Mouse (Mus musculus) stomach, embryonic 14.5 days (tissue): Measurements from ENCODE around the gene Dnajc4. TPM values are rescaled to one million over a fixed set of nuclear protein-coding genes. Genes with fewer than 3 reads are reported as not detected.

Source experiments
- ATAC-seq: fragments of 200-750 bp; cut with Nextera tagmentation; 2 replicates; pipeline ENCODE4 v1.8.0; 2017; ENCODE audit warnings: low read depth, moderate TSS enrichment; ENCODE audit not compliant: insufficient number of reproducible peaks, insufficient read depth, low FRiP score
- H3K27ac ChIP-seq: fragments of 300-500 bp; sonication (generic); 2 replicates; pipeline ENCODE4 v1.5.1; 2014; ENCODE audit warnings: mild to moderate bottlenecking, low read length, moderate library complexity, mixed read lengths
- H3K27me3 ChIP-seq: fragments of 300-500 bp; sonication (generic); 2 replicates; pipeline ENCODE4 v1.6.1; 2014; ENCODE audit warnings: low read length, control low read depth, mixed read lengths; ENCODE audit not compliant: control insufficient read depth, insufficient read depth
- H3K36me3 ChIP-seq: fragments of 300-500 bp; sonication (generic); 2 replicates; pipeline ENCODE4 v1.6.1; 2014; ENCODE audit warnings: mild to moderate bottlenecking, control low read depth, low read length, moderate library complexity, mixed read lengths; ENCODE audit not compliant: control insufficient read depth, insufficient read depth
- H3K4me1 ChIP-seq: fragments of 300-500 bp; sonication (generic); 2 replicates; pipeline ENCODE4 v1.6.1; 2014; ENCODE audit warnings: low read length, control low read depth, mixed read lengths; ENCODE audit not compliant: control insufficient read depth, insufficient read depth
- H3K4me2 ChIP-seq: fragments of 300-500 bp; sonication (generic); replicated peaks from 2 replicates; pipeline ENCODE4 v1.6.1; 2014; ENCODE audit warnings: low read depth, low read length, control low read depth
- H3K4me3 ChIP-seq: fragments of 300-500 bp; sonication (generic); 2 replicates; pipeline ENCODE4 v1.5.1; 2014; ENCODE audit warnings: low read depth, low read length, control low read depth
- H3K9ac ChIP-seq: fragments of 300-500 bp; sonication (generic); replicated peaks from 2 replicates; pipeline ENCODE4 v1.6.1; 2014; ENCODE audit warnings: low read depth, mild to moderate bottlenecking, control low read depth, low read length, moderate library complexity, mixed read lengths
- H3K9me3 ChIP-seq: fragments of 300-500 bp; sonication (generic); 2 replicates; pipeline ENCODE4 v1.6.1; 2016; ENCODE audit warnings: low read depth, low read length, control low read depth; ENCODE audit not compliant: control insufficient read depth
- WGBS: fragments of 180-500 bp; shearing (Covaris S2); extraction: QIAGEN DNeasy Blood & Tissue Kit; methylation state at CpG from one replicate; pipeline ENCODE4 v1.1.7; 2014; 5-methylcytosine and 5-hydroxymethylcytosine counted together
- polyA plus RNA-seq: library from polyadenylated mRNA; unstranded; fragments of >200 nt; fragmentation: Nextera tagmentation; extraction: Ambion mirVana; gene quantifications from 2 replicates; pipeline ENCODE4 v1.2.1, GENCODE M21; 2014

Dnajc4 gene
- polyA plus RNA-seq, 1 experiment from 2014 or later = 31.2 TPM

DNA sequence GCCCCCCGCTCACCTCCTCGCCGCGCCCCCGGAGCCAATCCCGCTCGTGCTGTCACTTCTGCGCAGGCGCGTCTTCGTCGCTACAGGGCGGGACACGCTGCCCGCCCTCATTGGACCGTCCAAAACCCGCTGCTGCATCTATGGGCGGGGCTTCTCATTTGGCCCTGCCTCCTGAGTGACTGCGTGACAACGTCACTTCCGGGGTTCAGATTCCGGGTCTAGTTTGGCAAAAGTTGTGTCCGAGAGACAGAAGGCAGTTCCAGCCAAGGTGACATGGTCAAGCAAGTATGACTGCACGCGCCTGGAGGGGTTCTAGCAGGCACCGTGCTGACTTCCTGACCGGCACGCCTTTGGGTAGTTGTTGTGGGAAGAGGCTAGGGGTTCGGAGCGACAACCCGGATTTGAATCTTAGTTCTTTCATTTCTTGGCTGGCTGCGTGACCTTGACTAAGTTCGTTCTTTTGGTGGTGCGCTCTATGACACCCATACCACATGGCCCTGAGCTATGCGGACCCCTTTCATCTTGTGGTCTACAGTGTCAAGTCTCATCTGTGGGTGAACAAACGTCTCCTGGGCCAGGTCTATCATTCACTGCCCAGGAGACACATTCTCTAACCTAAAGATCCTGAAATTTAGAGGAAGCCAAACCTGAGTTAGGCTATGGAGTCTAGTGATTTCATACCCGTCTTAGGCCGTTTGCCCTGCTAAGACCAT lies 11.8 kb downstream of the Dnajc4 start, which contains the start of gene Fkbp2:
Gene Fkbp2 (minus strand): TSS at position 121 of the 713 bp plus-strand sequence.
- Histone ChIP-seq H3K36me3 (peaks cover 36% of the 10 kb centered on the region), H3K27me3 (no peaks in the 10 kb centered on the region), H3K27ac (peak within 1 kb of the TSS; percentile 82), H3K9me3 (no peaks in the 10 kb centered on the region), H3K4me1 (peaks cover 30% of the 10 kb centered on the region), H3K4me3 (peak within 1 kb of the TSS; percentile 67), H3K9ac (peak within 1 kb of the TSS; percentile 60), H3K4me2 (peak within 1 kb of the TSS; percentile 76)
- 2% methylated on average over 38 of the region's 38 CpGs for WGBS
- ATAC-seq = peak; percentile 88

DNA sequence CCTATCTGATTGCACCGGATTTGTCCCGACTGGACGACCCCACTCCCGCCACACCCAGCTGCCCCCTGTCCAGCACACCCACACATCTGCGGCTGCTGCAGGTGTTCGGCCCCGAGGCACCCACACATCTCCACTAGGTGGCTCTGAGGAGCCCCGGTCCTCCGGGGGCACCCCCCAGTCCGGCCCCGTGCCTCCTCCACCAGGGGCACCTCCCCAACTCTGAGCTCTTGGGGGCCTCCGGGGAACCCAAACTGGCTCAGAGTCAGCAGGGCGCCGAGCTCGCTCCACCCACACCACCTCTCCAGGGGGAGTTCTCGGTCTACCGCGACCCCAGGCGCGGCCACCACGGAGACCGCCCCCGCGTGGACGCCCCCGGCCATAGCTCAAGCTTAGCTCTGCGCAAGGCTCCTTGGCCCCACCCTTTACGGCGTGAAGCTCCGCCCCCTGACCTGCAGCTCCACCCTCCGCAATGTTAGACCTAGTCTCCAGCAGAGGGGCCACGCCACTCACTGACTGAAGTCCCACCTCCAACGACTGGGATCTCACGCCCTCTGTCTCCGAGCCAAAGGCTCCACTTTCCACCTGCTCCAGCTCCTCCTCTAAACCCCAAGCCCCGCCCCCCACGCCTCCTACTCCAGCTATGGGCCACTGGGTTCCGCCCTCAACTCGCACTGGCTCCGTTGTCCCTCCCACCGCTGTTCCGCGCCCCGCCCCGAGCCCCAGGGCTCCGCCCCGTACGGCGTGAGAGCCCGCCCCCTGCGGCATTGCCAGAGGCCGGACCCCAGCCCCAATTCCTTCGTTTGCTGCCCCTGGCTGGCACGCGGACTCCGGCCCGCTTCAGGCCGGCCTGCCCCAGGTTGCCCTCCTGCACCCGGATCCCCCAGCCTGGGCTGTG lies 12.6 kb downstream of the Dnajc4 start:
- peak; percentile 89 for ATAC-seq
- peaks cover 30% of the 10 kb centered on the region for H3K4me1 ChIP-seq
- H3K4me2 ChIP-seq = peak overlapping the region; percentile 76
- no peaks in the 10 kb centered on the region for H3K27me3 ChIP-seq
- H3K9ac ChIP-seq = peak overlapping the region; percentile 60
- no peaks in the 10 kb centered on the region for H3K9me3 ChIP-seq
- under 1% methylated on average over 58 of the region's 59 CpGs for WGBS
- H3K27ac ChIP-seq = peak overlapping the region; percentile 82
- peaks cover 28% of the 10 kb centered on the region for H3K36me3 ChIP-seq
- H3K4me3 ChIP-seq = peak overlapping the region; percentile 67

DNA sequence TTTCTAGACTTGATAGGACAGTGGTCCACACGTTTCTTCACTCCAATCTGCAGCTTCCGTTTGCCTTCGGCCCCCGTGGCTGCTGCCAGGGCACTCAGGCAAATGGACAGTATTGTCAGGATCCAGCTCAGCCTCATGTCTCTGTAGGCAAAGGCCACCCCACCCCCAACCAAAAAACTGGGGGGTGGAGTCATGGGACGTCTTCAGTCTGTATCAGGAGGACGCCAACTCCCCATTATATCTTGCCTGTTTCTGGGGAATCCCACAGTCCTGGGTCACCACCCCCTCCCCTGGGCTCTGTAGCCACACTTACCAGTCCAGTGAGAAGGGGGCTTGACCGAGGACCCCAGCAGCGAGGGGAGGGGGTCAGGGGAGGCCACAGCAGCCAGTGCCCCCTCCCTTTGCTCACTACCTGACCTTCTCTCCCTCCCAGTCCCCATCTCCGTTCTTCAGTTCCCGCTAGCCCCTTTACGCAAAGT lies 13.3 kb downstream of the Dnajc4 start:
- H3K9me3 ChIP-seq = no peaks in the 10 kb centered on the region
- peak overlapping the region; percentile 60 for H3K9ac ChIP-seq
- no peaks in the 10 kb centered on the region for H3K27me3 ChIP-seq
- 8% methylated on average over 11 of the region's 11 CpGs for WGBS
- peaks cover 27% of the 10 kb centered on the region for H3K36me3 ChIP-seq
- H3K4me2 ChIP-seq = peak overlapping the region; percentile 76
- H3K27ac ChIP-seq = peak overlapping the region; percentile 66
- H3K4me3 ChIP-seq = peak overlapping the region; percentile 67
- no peak for ATAC-seq
- H3K4me1 ChIP-seq = peaks cover 30% of the 10 kb centered on the region

DNA sequence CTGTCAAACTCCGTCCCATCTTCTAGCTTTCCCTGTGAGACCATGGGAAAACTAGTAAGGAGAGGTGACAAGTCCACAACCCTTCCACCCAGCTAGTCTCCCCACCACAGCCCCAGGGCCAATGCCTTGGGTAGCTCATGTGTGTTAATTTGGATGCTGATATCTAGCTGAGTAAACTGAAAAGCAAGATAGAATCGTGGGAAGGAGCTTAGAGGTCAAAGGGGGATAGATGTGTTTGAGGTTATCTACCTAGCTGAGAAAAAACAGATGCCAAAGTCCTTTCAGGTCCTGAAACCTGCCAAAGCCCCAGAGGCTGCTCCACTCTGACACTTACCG lies 13.8 kb downstream of the Dnajc4 start:
- ATAC-seq = no peak
- Histone ChIP-seq H3K4me3 (peak overlapping the region; percentile 67), H3K36me3 (peaks cover 23% of the 10 kb centered on the region), H3K9me3 (no peaks in the 10 kb centered on the region), H3K27ac (peak overlapping the region; percentile 41), H3K9ac (peak overlapping the region; percentile 60; the same call in 1 of the 2 replicates), H3K27me3 (no peaks in the 10 kb centered on the region), H3K4me1 (peaks cover 34% of the 10 kb centered on the region), H3K4me2 (peak overlapping the region; percentile 76)
- WGBS = 29% methylated on average over 3 of the region's 3 CpGs

DNA sequence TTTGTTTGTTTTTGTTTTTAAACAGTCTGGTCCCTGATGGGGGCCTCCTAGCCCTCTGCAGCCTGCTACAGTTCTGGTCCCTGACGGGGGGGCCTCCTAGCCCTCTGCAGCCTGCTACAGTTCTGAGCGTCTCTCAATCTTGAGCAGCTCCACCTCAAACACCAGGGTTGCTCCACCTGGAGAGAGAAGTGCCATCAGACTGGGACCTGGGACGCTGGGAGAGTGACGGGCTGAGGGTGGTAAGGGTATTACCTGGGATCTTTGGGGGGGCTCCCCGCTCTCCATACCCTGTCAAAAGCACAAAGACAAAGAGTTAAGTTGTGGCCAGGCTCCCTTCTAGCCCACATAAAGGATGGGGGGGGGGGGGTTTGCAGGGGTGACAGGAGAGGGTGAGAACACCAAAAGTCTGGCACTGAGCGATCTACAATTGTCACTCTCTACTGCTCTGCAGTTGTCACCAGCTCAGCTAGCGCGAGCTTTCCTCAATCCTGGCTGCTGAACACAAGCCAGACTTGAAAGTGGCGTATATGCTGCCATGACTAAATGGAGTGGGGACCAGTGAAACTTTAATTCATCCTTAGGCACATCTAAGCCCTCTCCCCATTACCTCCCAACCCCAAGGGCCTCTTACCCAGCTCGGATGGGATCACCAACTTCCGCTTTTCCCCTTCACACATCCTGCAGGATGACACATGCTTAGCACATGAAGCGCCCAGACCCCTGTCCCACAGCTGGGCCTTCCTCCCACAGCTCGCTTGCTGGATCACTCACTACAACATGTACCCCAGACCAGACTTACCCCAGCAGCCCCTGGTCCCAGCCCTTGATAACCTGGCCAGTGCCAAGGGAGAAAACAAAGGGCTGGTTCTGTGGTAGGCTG lies 14.4 kb downstream of the Dnajc4 start:
- Histone ChIP-seq H3K4me1 (peaks cover 34% of the 10 kb centered on the region), H3K4me3 (0 out of 2 replicates have a peak overlapping the region, but pooled peaks have one; percentile 67), H3K27ac (peak overlapping the region; percentile 41)

DNA sequence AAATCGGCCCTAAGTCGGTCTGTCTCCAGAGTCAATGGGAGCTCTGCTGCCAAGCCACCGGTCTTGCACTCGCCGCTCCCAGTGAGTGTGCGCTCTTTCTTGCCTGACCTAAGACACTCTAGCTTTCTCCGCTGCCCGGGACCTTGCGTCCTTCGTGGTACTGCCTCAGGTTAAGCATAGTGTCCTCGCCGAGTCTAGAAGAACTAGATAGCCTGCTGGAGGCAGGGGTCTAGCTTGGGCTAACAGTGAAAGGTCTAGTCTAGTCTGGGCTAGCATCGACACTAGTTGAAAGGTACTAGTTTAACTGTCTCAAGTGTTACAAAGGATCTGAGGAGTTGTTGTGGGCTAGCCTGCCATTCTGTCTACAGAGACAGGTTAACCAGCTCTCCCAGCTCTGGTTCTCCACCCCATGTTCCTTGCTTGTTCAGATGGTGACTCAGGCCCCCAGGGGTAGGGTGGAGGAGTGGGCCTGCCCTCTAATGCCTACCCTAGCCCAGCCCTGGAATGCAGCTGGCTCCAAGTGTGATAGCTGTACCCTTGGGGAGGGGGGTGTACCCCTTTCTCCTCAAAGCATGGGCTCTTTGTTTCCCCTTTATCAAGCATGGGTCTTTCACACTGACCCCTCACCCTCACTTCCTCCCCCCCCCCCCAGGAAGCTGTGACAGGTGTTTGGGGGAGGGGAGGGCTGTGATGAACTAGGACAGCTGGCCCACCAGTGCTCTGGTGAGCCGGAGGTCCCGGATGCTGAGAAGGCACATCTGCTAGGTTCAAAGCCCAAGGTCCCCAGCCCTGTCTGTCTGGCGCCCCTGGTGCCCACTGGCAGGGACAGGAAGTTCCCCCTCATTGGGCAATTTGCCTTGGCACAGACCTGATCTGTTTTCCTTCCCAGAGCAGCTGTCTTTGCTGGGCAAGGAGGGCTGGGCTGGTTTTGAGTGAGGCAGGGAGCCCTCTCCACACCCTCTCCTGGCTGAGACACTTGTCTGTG lies 16.5 kb downstream of the Dnajc4 start, which contains the start of gene Plcb3:
Gene Plcb3 (minus strand): TSS at position 934 of the 985 bp plus-strand sequence.
- peak within 1 kb of the TSS; percentile 94 for H3K27ac ChIP-seq
- ATAC-seq = no peak
- H3K9me3 ChIP-seq = no peaks in the 10 kb centered on the region
- H3K4me3 ChIP-seq = peak within 1 kb of the TSS; percentile 77
- under 1% methylated on average over 16 of the region's 16 CpGs for WGBS
- no peaks in the 10 kb centered on the region for H3K27me3 ChIP-seq
- H3K4me2 ChIP-seq = peak within 1 kb of the TSS; percentile 93
- H3K9ac ChIP-seq = peak within 1 kb of the TSS; percentile 82
- peaks cover 38% of the 10 kb centered on the region for H3K4me1 ChIP-seq
- H3K36me3 ChIP-seq = peaks cover 13% of the 10 kb centered on the region

More for the DNA sequence above, 14.4 kb downstream of the Dnajc4 start:
- Histone ChIP-seq H3K4me2 (peak overlapping the region; percentile 76; the same call in 1 of the 2 replicates), H3K9ac (0 out of 2 replicates have a peak overlapping the region, but pooled peaks have one; percentile 60), H3K36me3 (peaks cover 21% of the 10 kb centered on the region), H3K27me3 (no peaks in the 10 kb centered on the region), H3K9me3 (no peaks in the 10 kb centered on the region)
- WGBS = 80% methylated on average over 13 of the region's 13 CpGs
- ATAC-seq = no peak
